Mouse (Mus musculus) embryo, embryonic 10 days (tissue): ENCODE results near the gene Zdhhc25.

Experiments
- DNase-seq: peaks from one replicate; pipeline ENCODE4 v3.0.0-alpha.2; 2015; ENCODE audit warnings: low spot score

The Zdhhc25 gene

GRCm38 (mm10) chr15:88600002-88600401 lies at the start of gene Zdhhc25:
Gene Zdhhc25, plus strand, starts transcription at chr15:88600302.
- no peak for DNase-seq

- DNase-seq: no peak
Measured at GRCm38 (mm10) chr15:88552852-88553251, 47.2 kb upstream of the Zdhhc25 start.

GRCm38 (mm10) chr15:88555476-88555875 lies 44.6 kb upstream of the Zdhhc25 start:
- peak; percentile 69 for DNase-seq

GRCm38 (mm10) chr15:88560637-88561036 lies 39.5 kb upstream of the Zdhhc25 start:
- DNase-seq: peak; percentile 8

- DNase-seq: peak; percentile 75
Measured at GRCm38 (mm10) chr15:88561058-88561730, 38.9 kb upstream of the Zdhhc25 start.

GRCm38 (mm10) chr15:88565307-88565706 lies 34.8 kb upstream of the Zdhhc25 start:
- DNase-seq: no peak

GRCm38 (mm10) chr15:88565806-88566205 lies 34.3 kb upstream of the Zdhhc25 start:
- DNase-seq: no peak

GRCm38 (mm10) chr15:88570697-88571096 lies 29.4 kb upstream of the Zdhhc25 start:
- no peak for DNase-seq

- no peak for DNase-seq
Measured at GRCm38 (mm10) chr15:88579461-88579860, 20.6 kb upstream of the Zdhhc25 start.

- DNase-seq: no peak
Measured at GRCm38 (mm10) chr15:88602496-88602895, 2.4 kb downstream of the Zdhhc25 start.

GRCm38 (mm10) chr15:88603091-88603732 lies 3.1 kb downstream of the Zdhhc25 start:
- DNase-seq: no peak

GRCm38 (mm10) chr15:88603733-88604119 lies 3.6 kb downstream of the Zdhhc25 start:
- DNase-seq: no peak

- no peak for DNase-seq
Measured at GRCm38 (mm10) chr15:88604669-88605414, 4.7 kb downstream of the Zdhhc25 start.

- DNase-seq: no peak
Measured at GRCm38 (mm10) chr15:88605415-88605785, 5.3 kb downstream of the Zdhhc25 start.

GRCm38 (mm10) chr15:88617125-88617524 lies 17.0 kb downstream of the Zdhhc25 start:
- DNase-seq: no peak

- DNase-seq: peak; percentile 64
Measured at GRCm38 (mm10) chr15:88618008-88618773, 18.1 kb downstream of the Zdhhc25 start.

GRCm38 (mm10) chr15:88620017-88620416 lies 19.9 kb downstream of the Zdhhc25 start:
- no peak for DNase-seq

GRCm38 (mm10) chr15:88623891-88624290 lies 23.8 kb downstream of the Zdhhc25 start:
- no peak for DNase-seq

- no peak for DNase-seq
Measured at GRCm38 (mm10) chr15:88624874-88625277, 24.8 kb downstream of the Zdhhc25 start.

- no peak for DNase-seq
Measured at GRCm38 (mm10) chr15:88625303-88626066, 25.4 kb downstream of the Zdhhc25 start.

- DNase-seq: no peak
Measured at GRCm38 (mm10) chr15:88626886-88627488, 26.9 kb downstream of the Zdhhc25 start.
